13 mouse cellular contexts compared by ENCODE assay signal in genomic region chr11:72501426-72502002, GRCm38 (mm10). TPM values are rescaled to one million over a fixed set of nuclear protein-coding genes. Genes with fewer than 3 reads are reported as not detected.
DNase-seq lines count a peak whose midpoint lies in the region; ATAC-seq and TF ChIP-seq lines count a peak whose summit lies in the region.
"Had no signal": no experiment of that assay in that cellular context is flagged by ENCODE, and none has a peak within 500 bp of the region (broad histone marks: within the 10 kb centered on the region; RNA-seq: fewer than 3 reads in every experiment).

No protein-coding gene starts in this region.

- H3K4me3 ChIP-seq in heart, embryonic 10.5 days: no peak overlapping the region
- no peak overlapping the region for H3K4me3 ChIP-seq in left cerebral cortex, adult 2 months
- no peak overlapping the region for H3K4me3 ChIP-seq in olfactory bulb, adult 2 months (ENCODE audit: insufficient read depth, low read depth, low read length)
- H3K4me3 ChIP-seq: heart, embryonic 15.5 days; lung, embryonic 15.5 days had no signal

- H3K4me1 ChIP-seq in heart, embryonic 10.5 days: peaks cover 37% of the 10 kb centered on the region
- peaks cover 57% of the 10 kb centered on the region for H3K4me1 ChIP-seq in olfactory bulb, adult 2 months (ENCODE audit: control insufficient read depth, insufficient read depth, low read length)

- ATAC-seq in monocyte, adult 5-6 weeks (replicated peaks; ENCODE audit: insufficient number of reproducible peaks, low FRiP score, low TSS enrichment, poor library complexity, severe bottlenecking): no peak
- ATAC-seq: CD4-positive, CD25-positive, alpha-beta regulatory T cell, adult 4 months had no signal

- WGBS in heart, embryonic 10.5 days: 21% methylated on average over 5 of the region's 5 CpGs
- WGBS in olfactory bulb, adult 2 months: 19% methylated on average over 5 of the region's 5 CpGs

- H3K36me3 ChIP-seq in heart, embryonic 10.5 days: no peaks in the 10 kb centered on the region
- H3K36me3 ChIP-seq: heart, embryonic 15.5 days; lung, embryonic 15.5 days had no signal

- no peak for TF ChIP-seq CTCF in left cerebral cortex, adult 2 months (IDR thresholded peaks at IDR 0.05)
- TF ChIP-seq CTCF in olfactory bulb, adult 2 months (IDR thresholded peaks at IDR 0.05; ENCODE audit: insufficient read depth, low read depth, low read length): no peak

- no peaks in the 10 kb centered on the region for H3K9me3 ChIP-seq in heart, embryonic 10.5 days
- H3K9me3 ChIP-seq: heart, embryonic 15.5 days; lung, embryonic 15.5 days had no signal

- peaks cover 52% of the 10 kb centered on the region for H3K27me3 ChIP-seq in heart, embryonic 10.5 days (ENCODE audit: insufficient read depth, poor library complexity, severe bottlenecking)
- H3K27me3 ChIP-seq: lung, embryonic 15.5 days had no signal

- H3K27ac ChIP-seq in heart, embryonic 10.5 days: 0 out of 2 replicates have a peak overlapping the region, but pooled peaks have one; percentile 26
- peak overlapping the region; percentile 78 for H3K27ac ChIP-seq in left cerebral cortex, adult 2 months
- H3K27ac ChIP-seq in olfactory bulb, adult 2 months (ENCODE audit: insufficient read depth, low read depth, low read length): peak overlapping the region; percentile 70; the same call in 1 of the 2 replicates
- H3K27ac ChIP-seq: heart, embryonic 15.5 days; lung, embryonic 15.5 days had no signal

- TF ChIP-seq POLR2A in olfactory bulb, adult 2 months (IDR thresholded peaks at IDR 0.05; ENCODE audit: insufficient read depth, low read depth, low read length): no peak

- no peak for DNase-seq in heart, embryonic 10.5 days (ENCODE audit: low spot score)
- DNase-seq in heart, adult 8-10 months (ENCODE audit: low spot score): no peak
- no peak for DNase-seq in left cerebral cortex, adult 2 months (ENCODE audit: extremely low spot score in 1 of 2, low spot score in 2 of 2)
- DNase-seq in left cerebral cortex, adult 18-20 months (ENCODE audit: low spot score in 2 of 2): no peak
- DNase-seq in NIH3T3 (ENCODE audit: low read depth): peak; percentile 68
- no peak for DNase-seq in cerebellum, postnatal 4 days (ENCODE audit: low spot score in 2 of 2)
- DNase-seq: adrenal gland, adult 8-10 months; cerebellum, postnatal 14 days had no signal

- intact Hi-C loops in left cerebral cortex, adult 2 months (cut with DNase I): no loop called here

RNA-seq across cellular contexts. Expression of gene Spns2, which starts 11.8 kb away (rescaled TPM):
- 5.7 and 7.1 TPM in 2 replicates for polyA plus RNA-seq in heart, embryonic 10.5 days (2016; fragmentation: Nextera tagmentation; extraction: Ambion mirVana)
- 10 to 100 TPM in 1 of 4 experiments, 1 to 10 TPM in 3; 7.4 to 10.2 (median 7.9) TPM for total RNA-seq in heart, adult 8-10 months (2022)
- 10 to 100 TPM; 68.2 to 70.6 TPM for total RNA-seq in left cerebral cortex, adult 2 months (2021)
- 10 to 100 TPM; 53.7 to 55.4 TPM for total RNA-seq in left cerebral cortex, adult 18-20 months (2021)
- not detected in 2 replicates for polyA plus RNA-seq in olfactory bulb, adult 2 months (2012; ENCODE audit: insufficient read depth, insufficient read length, low replicate concordance, missing spikeins)
- 1.4 to 3.2 TPM (median 1.4 TPM) in 3 replicates for total RNA-seq in monocyte, adult 5-6 weeks (2017)
- polyA plus RNA-seq: CD4-positive, CD25-positive, alpha-beta regulatory T cell, adult 4 months had no signal

RNA-seq across cellular contexts. Expression of gene Spns3, which starts 48.8 kb away (rescaled TPM):
- polyA plus RNA-seq in heart, embryonic 10.5 days (2016; fragmentation: Nextera tagmentation; extraction: Ambion mirVana): 0.11 and 0.28 TPM in 2 replicates
- under 1 TPM in 1 of 4 experiments, not detected in 3; 0.14 TPM for total RNA-seq in heart, adult 8-10 months (2022)
- under 1 TPM; 0.38 to 0.47 TPM for total RNA-seq in left cerebral cortex, adult 2 months (2021)
- total RNA-seq in left cerebral cortex, adult 18-20 months (2021): under 1 TPM; 0.21 to 0.28 TPM
- not detected in 2 replicates for polyA plus RNA-seq in olfactory bulb, adult 2 months (2012; ENCODE audit: insufficient read depth, insufficient read length, low replicate concordance, missing spikeins)
- total RNA-seq in monocyte, adult 5-6 weeks (2017): 0.75 to 3.8 TPM (median 1.3 TPM) in 3 replicates

Comparison
In these comparisons a context has a peak if more than half of its experiments do, and no peak if none do; other contexts are left out.
1. H3K27ac ChIP-seq: peak in every context shown above with its lines; median percentile 78 in left cerebral cortex, adult 2 months; 70 in olfactory bulb, adult 2 months; 26 in heart, embryonic 10.5 days.
2. RNA of gene Spns2, which starts 11.8 kb away (total RNA-seq): 68.2 to 70.6 TPM in left cerebral cortex, adult 2 months and 53.7 to 55.4 TPM in left cerebral cortex, adult 18-20 months; 7.4 to 10.2 TPM in heart, adult 8-10 months and 1.4 to 3.2 TPM in monocyte, adult 5-6 weeks; every median in the first group is over 4 times any median in the second.